Mouse (Mus musculus) ES-CJ7 (cell line): ENCODE data around the gene Omd.

Experiments used
- DNase-seq: peaks from one replicate; pipeline ENCODE4 v3.0.0; 2011; ENCODE audit warnings: low read depth, low spot score

The Omd gene

GRCm38 (mm10) chr13:49608589-49609322 lies 26.5 kb downstream of the Omd start:
- DNase-seq: no peak

- DNase-seq: no peak
Observed at GRCm38 (mm10) chr13:49617021-49617420, 34.8 kb downstream of the Omd start.

- no peak for DNase-seq
Observed at GRCm38 (mm10) chr13:49618365-49618764, 36.1 kb downstream of the Omd start.

GRCm38 (mm10) chr13:49623216-49623615 lies 41.0 kb downstream of the Omd start:
- DNase-seq: no peak

GRCm38 (mm10) chr13:49628167-49628566 lies 45.9 kb downstream of the Omd start:
- no peak for DNase-seq

GRCm38 (mm10) chr13:49629076-49629475 lies 46.8 kb downstream of the Omd start:
- DNase-seq: no peak

- DNase-seq: no peak
Observed at GRCm38 (mm10) chr13:49639965-49640364, 57.7 kb downstream of the Omd start.
